Mouse (Mus musculus) cerebellum, adult 2 months (tissue): ENCODE measurements around the gene Klhl18.

Source experiments
- CTCF ChIP-seq: fragments of 200-500 bp; IDR thresholded peaks from 2 replicates; pipeline ENCODE4 v1.5.1; 2011; ENCODE audit warnings: low read depth, mild to moderate bottlenecking, control low read depth, low read length, moderate library complexity, borderline replicate concordance; ENCODE audit not compliant: insufficient read depth
- POLR2A ChIP-seq: fragments of 200-500 bp; IDR thresholded peaks from 2 replicates; pipeline ENCODE4 v1.6.1; 2011; ENCODE audit warnings: low read length, control low read depth, borderline replicate concordance; ENCODE audit not compliant: insufficient read depth

DNA sequence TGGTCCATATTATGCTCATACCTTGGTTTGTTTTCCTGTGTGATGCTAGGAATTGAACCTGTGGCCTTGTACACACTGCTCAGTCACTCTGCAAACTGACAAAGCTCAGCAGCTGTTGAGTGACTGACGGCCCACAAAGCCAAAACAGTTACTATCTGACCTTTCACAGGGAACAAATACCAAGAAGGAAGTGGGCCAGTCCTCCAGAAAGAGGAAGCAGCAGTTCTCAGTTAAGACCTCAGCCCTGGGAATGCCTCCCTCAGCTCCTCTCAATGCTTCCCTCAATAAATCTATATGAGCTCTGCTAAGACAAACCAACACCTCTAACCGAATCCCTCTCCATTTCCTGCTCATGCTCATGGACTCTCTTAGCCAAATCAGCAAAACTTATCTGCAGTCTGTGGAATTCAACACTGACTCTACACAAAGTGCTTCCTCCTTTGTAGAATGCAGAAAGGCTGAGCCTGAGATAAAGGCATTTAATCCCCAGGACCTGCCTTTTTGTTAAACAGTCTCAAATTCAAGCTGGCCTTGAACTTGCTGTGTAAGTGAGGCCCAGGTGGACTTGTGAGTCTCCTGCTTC lies 17.3 kb downstream of the Klhl18 start:
- TF ChIP-seq POLR2A (no peak), CTCF (no peak)
